Mouse (Mus musculus): Measurements from ENCODE around the gene Erc2. TPM values are rescaled to one million over a fixed set of nuclear protein-coding genes. Genes with fewer than 3 reads are reported as not detected.
"Not testable (repeated sequence)": the region's sequence is repeated elsewhere in the genome, so short reads cannot be mapped to it uniquely, and the experiment has no call there.

The Erc2 gene
- polyA plus RNA-seq (2017; shearing (Covaris generic)), result under 1 TPM in 1 of 2 experiments, not detected in 1; 0.56 TPM

- ATAC-seq, result no peak
Measured at GRCm38 (mm10) chr14:27622176-27622922, at the start of gene Erc2. Gene Erc2 (plus strand): TSS chr14:27622428.

GRCm38 (mm10) chr14:27578443-27578842, 43.8 kb upstream of the Erc2 start:
- ATAC-seq, result no peak

GRCm38 (mm10) chr14:27589616-27590015, 32.6 kb upstream of the Erc2 start:
- not testable (repeated sequence) for ATAC-seq

DNA sequence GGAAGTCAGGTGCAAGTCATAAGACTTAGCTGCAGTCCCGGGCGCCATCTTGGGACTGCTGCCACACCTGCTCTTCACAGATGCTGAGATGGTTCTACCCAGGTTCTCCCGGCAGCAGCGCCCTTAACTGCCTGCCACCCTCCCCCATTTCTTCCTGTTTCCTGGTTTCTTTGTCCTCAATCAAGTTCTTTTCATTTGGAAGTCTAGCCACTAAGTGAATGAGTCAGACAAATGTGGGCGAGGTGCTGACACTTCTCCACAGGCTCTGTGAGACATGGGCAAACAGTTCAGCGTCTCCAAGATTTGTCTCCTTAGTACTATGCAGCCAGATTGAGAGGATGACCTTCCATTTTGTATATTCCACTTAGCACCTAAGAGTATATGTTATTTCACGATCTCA, 30.1 kb upstream of the Erc2 start:
- ATAC-seq, result no peak

DNA sequence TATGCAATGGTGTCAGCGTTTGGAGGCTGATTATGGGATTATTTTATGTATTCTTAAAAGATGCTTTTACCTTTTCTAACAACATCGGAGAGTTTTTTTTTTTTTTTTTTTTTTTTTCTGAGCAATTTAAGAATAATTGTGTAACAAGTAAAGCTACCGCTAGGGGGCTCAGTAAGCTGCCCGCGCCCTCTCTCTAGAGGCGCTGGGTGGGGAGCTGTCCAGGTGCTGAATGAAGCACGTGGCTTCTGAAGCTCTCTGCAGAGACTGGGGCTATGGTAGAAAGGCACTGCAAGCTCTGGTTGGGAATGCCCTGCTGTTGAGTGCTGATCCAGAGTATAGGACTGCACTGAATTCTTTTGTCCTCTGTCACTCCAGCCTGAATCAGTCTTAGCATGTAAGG, 26.0 kb upstream of the Erc2 start:
- ATAC-seq, result peak; percentile 75

- ATAC-seq, result no peak
Measured at GRCm38 (mm10) chr14:27602136-27602535, 20.1 kb upstream of the Erc2 start.

GRCm38 (mm10) chr14:27607419-27607818, 14.8 kb upstream of the Erc2 start:
- no peak for ATAC-seq

DNA sequence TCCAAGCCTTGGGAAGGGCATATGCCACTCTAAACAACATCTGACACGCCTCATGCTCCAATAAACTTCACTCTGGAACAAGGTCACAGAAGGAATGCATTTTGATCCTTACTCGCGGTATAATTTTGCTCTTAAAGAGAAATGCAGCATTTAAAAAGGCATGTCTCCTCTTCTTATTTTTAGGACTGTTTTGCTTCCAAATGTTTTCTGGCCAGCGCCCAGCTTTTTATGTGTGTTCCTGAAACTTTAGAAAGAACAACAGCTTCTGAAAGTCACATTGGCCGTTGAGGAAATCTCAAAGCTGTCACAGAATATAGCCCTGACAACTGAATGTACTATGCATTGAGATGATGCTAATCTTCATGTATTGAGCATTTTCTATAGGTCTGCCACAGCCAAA, 8.5 kb upstream of the Erc2 start:
- no peak for ATAC-seq

- ATAC-seq, result no peak
Measured at GRCm38 (mm10) chr14:27617286-27617685, 4.9 kb upstream of the Erc2 start.

- no peak for ATAC-seq
Measured at GRCm38 (mm10) chr14:27621576-27621975, 652 bp upstream of the Erc2 start.

DNA sequence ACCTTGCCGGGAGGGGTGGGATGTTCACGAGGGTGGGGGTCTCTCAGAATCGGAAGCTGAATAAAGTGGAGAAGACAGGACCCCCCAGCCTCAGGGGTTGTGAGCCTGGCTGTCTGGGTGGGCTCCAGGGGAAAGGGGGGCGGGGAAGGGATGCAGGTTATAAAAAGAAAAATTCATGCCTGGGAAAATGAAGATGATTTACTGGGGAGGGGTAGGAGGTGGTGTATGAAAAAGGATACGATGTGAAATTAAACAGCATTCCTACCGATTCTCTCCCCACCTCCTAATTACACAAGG, 643 bp downstream of the Erc2 start:
- no peak for ATAC-seq

GRCm38 (mm10) chr14:27623368-27623767, 1.1 kb downstream of the Erc2 start:
- ATAC-seq, result no peak

- no peak for ATAC-seq
Measured at GRCm38 (mm10) chr14:27628701-27629100, 6.5 kb downstream of the Erc2 start.

GRCm38 (mm10) chr14:27629369-27630012, 7.3 kb downstream of the Erc2 start:
- ATAC-seq, result no peak

DNA sequence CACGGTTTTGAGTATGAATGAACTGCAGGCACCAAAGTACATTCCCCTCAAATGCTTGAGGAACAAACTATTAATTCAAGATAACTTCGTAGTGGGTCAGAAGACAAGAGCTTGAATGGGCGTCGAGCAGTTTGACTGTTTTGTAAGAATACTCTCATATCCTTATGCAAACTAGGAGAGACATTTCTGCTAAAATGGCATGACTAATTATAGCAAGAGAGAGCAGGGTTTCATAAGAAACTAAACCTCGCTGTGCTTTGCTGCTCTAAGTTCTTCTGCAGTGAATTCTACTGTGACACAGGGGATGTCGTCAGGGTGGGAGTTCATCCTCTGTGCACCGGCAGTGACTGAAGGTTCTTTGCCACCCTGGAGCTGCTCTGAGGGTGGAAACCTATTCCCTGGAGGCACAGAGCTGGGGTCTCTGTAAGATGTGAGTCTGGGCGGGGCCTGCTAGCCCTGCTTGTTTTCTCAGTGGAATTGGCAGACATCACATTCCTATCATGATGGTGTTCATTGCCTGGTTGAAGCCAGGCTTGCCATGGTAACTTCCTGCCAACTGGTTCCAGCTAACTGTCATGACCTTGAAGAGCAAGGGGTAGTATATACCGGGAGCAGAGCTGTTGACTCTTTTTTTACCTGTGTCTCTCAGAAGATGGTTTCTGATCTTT, 8.9 kb downstream of the Erc2 start:
- ATAC-seq, result no peak

- no peak for ATAC-seq
Measured at GRCm38 (mm10) chr14:27634761-27635160, 12.5 kb downstream of the Erc2 start.

DNA sequence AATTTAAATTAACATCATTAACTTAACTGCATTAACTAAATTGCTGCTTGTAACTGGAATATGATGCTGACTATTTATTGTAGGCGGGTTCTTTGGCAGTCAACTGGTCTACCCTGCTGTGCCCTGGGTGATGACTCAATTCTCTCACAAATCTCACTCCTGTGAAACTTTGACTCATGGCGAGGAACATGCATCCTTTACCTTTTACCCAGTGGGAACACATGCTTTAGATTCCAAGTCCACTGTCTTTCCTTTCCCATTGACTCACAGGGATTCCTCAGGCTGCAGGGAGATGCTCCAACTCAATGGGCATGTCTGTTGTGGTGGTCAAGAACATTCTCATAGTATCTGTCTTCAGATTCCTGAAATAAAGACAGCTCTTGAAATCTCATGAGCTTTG, 14.3 kb downstream of the Erc2 start:
- ATAC-seq, result no peak

DNA sequence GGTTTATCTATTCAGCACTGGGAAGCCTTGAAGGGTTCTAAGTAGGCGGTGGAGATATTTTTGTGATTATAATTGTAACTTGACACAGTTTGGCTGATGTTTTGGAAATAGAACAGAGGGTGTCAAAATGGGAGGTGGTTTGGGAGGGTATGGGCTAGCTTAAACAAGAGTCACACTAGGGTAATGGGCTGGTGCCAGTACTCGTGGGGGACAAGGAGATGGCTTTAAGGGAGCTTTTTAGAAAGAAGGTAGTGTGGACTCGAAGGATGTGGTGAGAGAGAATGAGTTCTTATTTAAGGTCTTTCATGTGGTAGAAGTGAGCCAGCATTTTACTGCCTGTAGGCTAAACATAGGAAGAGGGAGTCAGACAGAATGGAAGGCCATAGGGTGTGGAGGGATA, 19.2 kb downstream of the Erc2 start:
- ATAC-seq, result no peak

DNA sequence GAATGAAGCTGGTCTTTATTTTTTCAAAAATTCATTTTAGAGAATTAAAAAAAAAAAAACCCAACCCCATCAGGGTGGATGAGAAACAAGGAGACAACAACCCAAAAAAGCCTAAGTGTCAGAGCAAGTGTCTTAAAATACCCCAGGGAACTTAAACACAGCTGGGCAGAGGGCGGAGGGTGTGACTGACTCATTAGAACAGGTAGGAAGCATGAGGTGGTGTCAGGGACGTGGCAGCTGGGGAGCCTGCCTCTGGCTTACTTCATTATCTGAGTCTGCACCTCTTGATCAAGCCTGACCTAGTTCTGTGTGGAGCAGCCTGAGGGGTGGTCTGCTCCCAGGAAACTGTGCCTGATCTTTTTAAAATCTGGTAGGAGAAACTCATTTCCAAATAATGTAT, 20.8 kb downstream of the Erc2 start:
- no peak for ATAC-seq

- no peak for ATAC-seq
Measured at GRCm38 (mm10) chr14:27654670-27655069, 32.4 kb downstream of the Erc2 start.

DNA sequence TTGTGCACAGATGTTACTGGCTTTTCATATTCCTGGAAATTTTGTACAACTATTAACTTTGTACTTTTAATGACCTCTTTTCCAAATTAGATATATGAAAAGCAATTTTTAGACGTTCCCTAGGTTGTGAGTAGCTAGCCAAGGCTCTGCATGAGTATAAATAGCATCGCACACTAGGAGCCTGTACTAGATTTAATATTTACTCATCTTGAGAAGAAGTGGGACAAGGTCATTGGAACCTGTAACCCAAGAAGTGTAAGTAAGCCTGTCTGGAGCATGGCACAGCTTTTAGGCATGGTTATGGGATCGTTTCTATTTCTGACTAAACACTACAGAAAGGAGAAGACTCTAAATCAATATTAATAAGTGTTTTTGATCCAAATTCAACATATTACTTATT, 36.4 kb downstream of the Erc2 start:
- ATAC-seq, result no peak

- no peak for ATAC-seq
Measured at GRCm38 (mm10) chr14:27661466-27661865, 39.2 kb downstream of the Erc2 start.

DNA sequence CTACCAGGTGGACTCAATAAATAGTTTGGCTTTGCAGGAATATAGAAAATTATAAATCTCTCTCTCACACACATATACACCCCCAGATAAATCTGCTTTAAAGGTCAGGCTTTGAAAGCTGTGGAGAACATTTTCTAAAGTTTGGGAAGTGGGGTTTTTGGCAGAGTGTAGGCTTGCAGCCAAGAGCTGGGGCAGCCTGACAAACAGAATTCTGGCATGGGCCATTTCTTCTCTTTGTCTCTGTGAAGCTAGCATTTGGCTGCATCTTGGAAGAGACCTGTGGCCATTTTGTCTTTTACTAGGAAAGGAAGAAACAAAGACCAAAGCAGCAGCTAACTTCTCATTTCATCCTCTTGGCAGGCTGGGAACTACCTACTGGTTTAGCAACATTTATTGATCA, 40.0 kb downstream of the Erc2 start:
- no peak for ATAC-seq
